Mouse (Mus musculus) ES-Bruce4 (cell line): ENCODE data around the gene Slc37a4.

ENCODE experiments used
- CTCF ChIP-seq: IDR thresholded peaks from one replicate; pipeline ENCODE4 v1.8.1; 2011; ENCODE audit warnings: low read depth, low read length
- EP300 ChIP-seq: IDR thresholded peaks from 2 replicates; pipeline ENCODE4 v1.6.1; 2011; ENCODE audit warnings: low read depth, low read length; ENCODE audit not compliant: insufficient read depth
- POLR2A ChIP-seq: IDR thresholded peaks from one replicate; pipeline ENCODE4 v1.8.1; 2011; ENCODE audit warnings: low read length; ENCODE audit not compliant: insufficient read depth

DNA sequence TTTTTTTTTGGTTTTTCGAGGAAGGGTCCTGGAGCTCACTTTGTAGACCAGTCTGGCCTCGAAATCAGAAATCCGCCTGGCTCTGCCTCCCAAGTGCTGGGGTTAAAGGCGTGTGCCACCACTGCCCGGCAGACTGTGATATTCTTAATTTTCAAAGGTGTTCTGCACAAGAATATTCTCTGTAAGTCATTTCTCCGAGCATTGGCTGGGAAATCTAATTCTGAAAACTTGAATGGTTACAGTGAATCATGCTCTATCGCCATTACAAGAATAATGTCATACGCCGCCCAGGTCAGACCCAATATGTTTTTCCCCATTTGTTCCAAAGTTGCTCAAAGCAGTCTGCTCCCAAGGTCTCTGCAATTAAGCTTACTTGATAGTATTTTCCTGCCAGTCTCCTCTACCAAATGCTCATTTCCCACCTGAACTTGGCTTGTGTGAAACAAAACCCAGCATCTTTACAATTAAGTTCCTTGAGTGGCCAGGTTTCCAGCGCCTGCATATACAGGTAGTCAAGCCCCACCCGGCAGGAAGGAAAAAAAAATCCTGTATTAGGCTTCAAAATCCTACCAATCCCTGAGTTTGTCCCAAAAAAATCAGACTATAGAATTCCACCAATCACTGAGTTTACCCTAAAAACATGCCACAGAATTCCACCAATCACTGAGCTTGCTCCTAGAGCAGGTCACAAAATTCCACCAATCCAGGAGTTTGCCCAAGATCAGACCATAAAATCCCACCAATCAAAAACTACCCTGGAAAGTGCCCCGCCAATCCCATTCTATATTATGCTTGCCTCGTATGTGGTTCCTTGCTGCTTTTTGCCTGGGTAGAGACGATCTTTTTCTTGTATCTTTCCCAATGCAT, 22.1 kb downstream of the Slc37a4 start, which contains the start of gene Ccdc84:
- TF ChIP-seq CTCF (no peak), POLR2A (no peak), EP300 (no peak)
